ENCODE assay signal across 22 mouse cellular contexts in the genomic region with DNA sequence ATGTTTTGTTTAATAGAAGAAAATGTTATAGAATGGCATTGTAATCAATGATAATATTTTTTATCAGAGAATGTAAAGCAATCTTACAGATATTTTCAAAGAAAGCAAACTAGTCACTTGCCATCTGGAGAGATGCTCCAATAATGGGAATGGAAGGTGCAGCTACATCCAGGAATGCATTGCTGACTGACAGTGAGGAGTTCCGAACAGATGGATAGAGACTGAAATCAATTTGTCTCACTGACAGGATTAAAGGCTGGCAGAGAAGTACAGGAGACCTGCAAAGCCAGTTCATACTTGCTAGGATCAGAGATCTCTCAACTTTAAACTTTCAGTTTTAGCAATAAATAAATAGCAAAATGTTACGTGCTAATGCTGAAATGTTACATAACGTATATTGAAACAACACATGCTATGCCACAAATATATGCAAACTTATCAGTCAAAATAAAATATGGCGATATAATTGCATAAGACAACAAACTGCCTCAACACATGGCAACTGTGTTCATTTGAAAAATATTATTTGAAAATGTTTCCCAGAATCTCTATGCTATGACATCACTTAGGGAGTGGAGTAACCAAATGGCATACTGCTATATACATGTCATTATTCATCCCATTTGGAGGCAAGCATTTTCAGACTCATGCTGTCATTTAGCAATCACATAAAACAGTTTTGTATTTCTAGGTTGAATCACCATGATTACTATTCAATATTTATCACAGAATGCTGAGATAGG.
"Had no signal": no experiment of that assay in that cellular context is flagged by ENCODE, and none has a peak within 500 bp of the region (broad histone marks: within the 10 kb centered on the region; RNA-seq: fewer than 3 reads in every experiment).

No protein-coding gene starts in this region.

- H3K4me2 ChIP-seq: limb, embryonic 13.5 days; liver, embryonic 12.5 days; liver, embryonic 15.5 days; lung, embryonic 15.5 days; midbrain, embryonic 13.5 days; neural tube, embryonic 13.5 days; stomach, embryonic 15.5 days had no signal

- H3K27me3 ChIP-seq: limb, embryonic 13.5 days; liver, embryonic 12.5 days; liver, embryonic 15.5 days; lung, embryonic 15.5 days; megakaryocyte, embryonic 14.5 days; midbrain, embryonic 13.5 days; neural tube, embryonic 13.5 days; stomach, embryonic 15.5 days had no signal

- H3K9ac ChIP-seq: limb, embryonic 13.5 days; liver, embryonic 12.5 days; liver, embryonic 15.5 days; lung, embryonic 15.5 days; midbrain, embryonic 13.5 days; neural tube, embryonic 13.5 days; stomach, embryonic 15.5 days had no signal

- ATAC-seq: liver, embryonic 12.5 days; midbrain, embryonic 13.5 days; midbrain, embryonic 16.5 days had no signal

- H3K27ac ChIP-seq: limb, embryonic 10.5 days; limb, embryonic 13.5 days; liver, embryonic 12.5 days; liver, embryonic 15.5 days; lung, embryonic 15.5 days; midbrain, embryonic 10.5 days; midbrain, embryonic 13.5 days; neural tube, embryonic 13.5 days; stomach, embryonic 15.5 days had no signal

- DNase-seq: kidney, adult 9 months; kidney, postnatal 25 days; liver; lung, adult 18-20 months; lung, postnatal 10 days; lung, postnatal 36 days; retina, postnatal 1 day; right cerebral cortex, postnatal 25 days; spleen, adult 18-20 months; thymus, postnatal 25 days had no signal

- H3K36me3 ChIP-seq: limb, embryonic 10.5 days; limb, embryonic 13.5 days; liver, embryonic 12.5 days; liver, embryonic 15.5 days; lung, embryonic 15.5 days; midbrain, embryonic 10.5 days; midbrain, embryonic 13.5 days; neural tube, embryonic 13.5 days; stomach, embryonic 15.5 days had no signal

- H3K4me3 ChIP-seq: limb, embryonic 10.5 days; limb, embryonic 13.5 days; liver, embryonic 12.5 days; liver, embryonic 15.5 days; lung, embryonic 15.5 days; megakaryocyte, embryonic 14.5 days; midbrain, embryonic 10.5 days; midbrain, embryonic 13.5 days; myocyte; neural tube, embryonic 13.5 days; stomach, embryonic 15.5 days had no signal

- H3K9me3 ChIP-seq: limb, embryonic 10.5 days; limb, embryonic 13.5 days; liver, embryonic 12.5 days; liver, embryonic 15.5 days; lung, embryonic 15.5 days; megakaryocyte, embryonic 14.5 days; midbrain, embryonic 10.5 days; midbrain, embryonic 13.5 days; neural tube, embryonic 13.5 days; stomach, embryonic 15.5 days had no signal

- H3K4me1 ChIP-seq: limb, embryonic 10.5 days; limb, embryonic 13.5 days; liver, embryonic 12.5 days; liver, embryonic 15.5 days; lung, embryonic 15.5 days; megakaryocyte, embryonic 14.5 days; midbrain, embryonic 10.5 days; midbrain, embryonic 13.5 days; neural tube, embryonic 13.5 days; stomach, embryonic 15.5 days had no signal
